Comparison of ENCODE assay signal across 7 mouse cellular contexts in the genomic region with DNA sequence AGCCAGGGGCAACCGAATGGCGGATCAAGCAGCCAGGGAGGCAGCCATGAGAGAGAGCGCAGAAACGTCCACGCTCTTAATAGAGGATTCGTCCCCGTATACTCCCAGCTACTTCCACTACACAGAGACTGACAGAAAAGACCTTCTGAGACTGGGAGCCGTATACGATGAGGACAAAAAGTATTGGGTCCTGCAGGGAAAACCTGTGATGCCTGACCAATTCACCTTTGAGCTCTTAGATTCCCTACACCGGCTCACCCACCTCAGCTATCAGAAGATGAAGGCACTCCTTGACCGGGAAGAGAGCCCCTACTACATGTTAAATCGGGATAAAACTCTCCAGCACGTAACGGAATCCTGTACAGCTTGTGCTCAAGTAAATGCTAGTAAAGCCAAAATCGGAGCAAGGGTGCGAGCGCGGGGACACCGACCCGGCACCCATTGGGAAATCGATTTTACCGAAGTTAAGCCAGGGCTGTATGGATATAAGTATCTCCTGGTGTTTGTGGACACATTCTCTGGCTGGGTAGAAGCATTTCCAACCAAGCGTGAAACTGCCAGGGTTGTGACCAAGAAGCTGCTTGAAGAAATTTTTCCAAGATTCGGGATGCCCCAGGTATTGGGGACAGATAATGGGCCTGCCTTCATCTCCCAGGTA.
DNase-seq lines count a peak whose midpoint lies in the region; TF ChIP-seq lines count a peak whose summit lies in the region.
"Not testable (repeated sequence)": the region's sequence is repeated elsewhere in the genome, so short reads cannot be mapped to it uniquely, and the experiment has no call there.

No protein-coding gene starts in this region.

- not testable (repeated sequence) for TF ChIP-seq CTCF in cerebellum, adult 2 months (IDR thresholded peaks at IDR 0.05; ENCODE audit: borderline replicate concordance, insufficient read depth, low read depth, low read length); kidney, adult 2 months (conservative IDR thresholded peaks at IDR 0.05; ENCODE audit: insufficient read depth, insufficient read length, low read depth, low read length)

- H3K36me3 ChIP-seq in kidney, adult 2 months (ENCODE audit: control insufficient read depth, insufficient read depth, low read length): not testable (repeated sequence)

- not testable (repeated sequence) for H3K4me1 ChIP-seq in cerebellum, adult 2 months (ENCODE audit: control insufficient read depth, insufficient read depth, low read length); kidney, adult 2 months (ENCODE audit: control insufficient read depth, insufficient read depth, low read length)

- not testable (repeated sequence) for TF ChIP-seq POLR2A in cerebellum, adult 2 months (IDR thresholded peaks at IDR 0.05; ENCODE audit: borderline replicate concordance, insufficient read depth, low read length); kidney, adult 2 months (IDR thresholded peaks at IDR 0.05; ENCODE audit: low read depth, low read length)

- not testable (repeated sequence) for H3K27me3 ChIP-seq in cerebellum, adult 2 months (ENCODE audit: control insufficient read depth, insufficient read depth, low read length); kidney, adult 2 months (replicated peaks; ENCODE audit: control insufficient read depth, insufficient read depth, low read length)

- WGBS in cerebellum, adult 2 months: 93% methylated on average over 24 of the region's 24 CpGs
- 95% methylated on average over 24 of the region's 24 CpGs for WGBS in kidney, adult 2 months

- H3K27ac ChIP-seq in cerebellum, adult 2 months (ENCODE audit: insufficient read depth, low read length); kidney, adult 2 months (ENCODE audit: insufficient read depth, low read depth, low read length): not testable (repeated sequence)

- not testable (repeated sequence) for H3K4me3 ChIP-seq in cerebellum, adult 2 months (replicated peaks; ENCODE audit: insufficient read depth, low read depth, low read length); kidney, adult 2 months (ENCODE audit: insufficient read depth, low read depth, low read length)

- DNase-seq in adrenal gland, adult 18-20 months (ENCODE audit: low spot score in 2 of 2): peak; percentile 26 to 32
- peak; percentile 28 to 31 for DNase-seq in cerebellum, adult 2 months
- peak; percentile 5 to 23 for DNase-seq in cerebellum, postnatal 10 days
- peak; percentile 95 for DNase-seq in heart, adult 11 months
- peak; percentile 53 for DNase-seq in kidney, adult 2 months
- peak; percentile 21 for DNase-seq in layer of hippocampus, adult 11-12 months (ENCODE audit: low spot score)
- DNase-seq in right cerebral cortex, postnatal 10 days (ENCODE audit: low spot score in 2 of 2): peak; percentile 28 to 43

Comparison
In these comparisons a context has a peak if more than half of its experiments do, and no peak if none do; other contexts are left out.
1. DNase-seq: peak in every context shown above with its lines; median percentile 95 in heart, adult 11 months; 53 in kidney, adult 2 months; 36 in right cerebral cortex, postnatal 10 days; 30 in cerebellum, adult 2 months; 29 in adrenal gland, adult 18-20 months; 21 in layer of hippocampus, adult 11-12 months; 14 in cerebellum, postnatal 10 days.